Mouse (Mus musculus): ENCODE measurements around the gene Coro1c. TPM values are rescaled to one million over a fixed set of nuclear protein-coding genes. Genes with fewer than 3 reads are reported as not detected.

Gene Coro1c
- polyA plus RNA-seq, 2 experiments from 2014 or later, result 59.2 to 70.7 TPM

- no peak for ATAC-seq
Observed at GRCm38 (mm10) chr5:113882566-113883383, 25.8 kb downstream of the Coro1c start.

DNA sequence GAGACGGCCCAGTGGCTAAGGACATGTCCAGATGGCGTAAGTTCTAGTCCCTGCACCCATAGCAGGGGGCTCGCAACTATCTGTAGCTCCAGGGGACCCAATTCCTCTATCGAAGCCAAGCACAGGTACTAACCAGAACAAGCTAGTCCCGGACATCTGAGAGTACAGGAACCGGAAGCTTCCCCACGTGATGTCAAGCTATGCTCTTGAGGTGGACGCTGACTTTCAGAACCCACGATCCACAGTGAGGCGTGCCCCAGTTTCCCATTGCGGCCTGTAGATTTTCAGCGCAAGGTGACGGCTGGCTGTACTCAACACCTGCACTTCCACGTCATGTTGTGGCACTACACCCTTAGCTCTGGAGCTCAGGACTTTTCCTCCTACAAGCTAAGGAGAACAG, 27.4 kb downstream of the Coro1c start:
- ATAC-seq, result no peak

DNA sequence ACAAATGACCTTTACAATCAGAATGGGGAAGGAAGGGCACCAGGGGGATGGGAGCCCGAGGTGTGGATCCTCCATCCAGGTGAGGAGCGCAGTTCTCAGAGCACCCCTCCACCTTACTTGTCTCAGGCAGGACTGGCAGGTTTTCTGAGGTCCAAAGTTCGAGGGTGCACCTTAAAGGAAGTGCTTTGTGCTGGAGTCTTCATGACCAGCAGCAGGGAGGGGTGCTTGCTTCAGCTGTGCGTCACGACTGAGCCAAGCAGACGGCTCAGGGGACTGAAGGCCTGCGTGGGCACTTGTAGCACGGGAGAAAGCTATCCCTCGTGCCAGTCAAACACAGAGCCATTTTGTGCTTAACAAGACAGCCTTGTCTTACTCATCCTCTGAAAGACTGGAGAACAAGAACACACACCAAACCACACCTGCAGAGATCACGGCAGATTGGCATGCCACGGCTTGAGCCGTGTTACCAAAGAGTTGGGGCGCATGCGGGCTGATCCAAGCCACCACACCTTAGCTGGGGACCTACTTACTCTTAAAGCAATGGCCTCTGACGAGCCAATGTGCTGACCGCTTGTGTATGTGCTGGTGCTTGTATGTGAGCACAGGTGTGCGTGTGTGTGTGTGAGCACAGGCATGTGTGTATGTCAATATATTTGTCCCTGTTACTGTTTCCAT, 29.5 kb downstream of the Coro1c start:
- ATAC-seq, result no peak

DNA sequence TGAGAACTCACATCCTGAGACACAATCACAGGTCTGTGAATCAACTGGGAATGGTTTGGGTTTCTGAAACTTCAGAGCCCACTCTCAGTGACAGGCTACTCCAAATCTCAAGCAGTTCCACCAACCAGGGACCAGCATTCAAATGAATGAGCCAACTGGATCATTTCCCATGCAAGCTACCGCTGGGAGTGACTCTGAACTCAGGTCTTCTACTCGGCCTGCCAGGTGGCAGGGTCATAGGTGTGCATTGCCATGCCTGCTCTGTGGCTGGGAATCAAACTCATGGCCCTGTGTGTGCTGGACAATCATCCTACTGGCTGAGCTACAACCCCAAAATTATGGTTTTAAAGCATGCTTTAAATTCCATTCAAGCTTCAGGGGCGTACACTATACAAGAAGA, 31.0 kb downstream of the Coro1c start:
- no peak for ATAC-seq

- ATAC-seq, result no peak
Observed at GRCm38 (mm10) chr5:113876176-113876575, 32.4 kb downstream of the Coro1c start.

- no peak for ATAC-seq
Observed at GRCm38 (mm10) chr5:113875625-113876024, 32.9 kb downstream of the Coro1c start.

GRCm38 (mm10) chr5:113874063-113875024, 34.2 kb downstream of the Coro1c start:
- ATAC-seq, result no peak

DNA sequence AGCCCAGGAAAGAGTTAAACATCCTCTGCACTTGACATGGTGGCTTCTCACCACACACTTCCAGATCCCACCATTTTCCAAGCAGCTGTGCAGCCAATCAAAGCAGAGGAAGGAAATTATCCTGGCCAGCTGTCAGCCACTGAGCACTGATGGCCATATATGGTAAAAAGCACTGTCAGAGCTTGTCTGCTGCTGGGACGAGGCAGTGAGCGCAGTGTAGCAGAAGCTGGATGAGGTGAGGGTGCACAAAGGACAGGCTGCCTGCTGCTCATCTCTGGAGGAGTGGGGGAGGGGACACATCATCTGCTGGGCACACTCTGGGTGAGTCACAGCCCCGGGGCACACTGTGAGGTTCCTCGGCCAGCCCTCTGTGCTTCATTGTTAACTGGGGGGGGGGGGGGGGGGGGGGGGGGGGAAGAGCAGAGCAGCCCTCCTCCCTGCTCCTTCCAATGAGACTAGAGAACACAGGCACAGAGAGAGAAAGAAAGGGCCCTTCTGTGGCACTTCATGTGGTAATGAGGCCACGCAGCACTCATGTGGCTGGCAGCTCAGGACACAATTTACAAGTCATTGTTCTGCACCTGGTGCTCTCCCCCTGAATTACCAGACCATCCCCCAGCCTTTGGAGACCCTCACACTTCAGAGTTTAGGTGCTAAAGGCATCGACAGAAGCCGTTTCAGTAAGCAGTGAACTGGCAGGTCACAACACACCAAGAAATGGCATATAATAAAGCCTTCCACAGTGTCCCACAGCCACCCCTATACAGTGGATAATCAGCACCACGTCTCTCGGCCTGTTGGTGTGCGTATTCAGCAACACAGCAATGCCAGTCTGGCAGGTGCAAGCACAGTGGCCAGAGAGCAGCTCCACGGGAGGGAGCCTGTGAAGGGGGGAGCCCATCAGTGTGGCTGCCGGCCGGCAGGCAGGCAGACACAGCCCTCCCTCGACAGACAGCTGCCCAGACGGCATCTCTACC, 35.3 kb downstream of the Coro1c start:
- peak; percentile 63 for ATAC-seq

GRCm38 (mm10) chr5:113871903-113872548, 36.5 kb downstream of the Coro1c start:
- ATAC-seq, result no peak

- no peak for ATAC-seq
Observed at GRCm38 (mm10) chr5:113870393-113871040, 38.0 kb downstream of the Coro1c start.

- no peak for ATAC-seq
Observed at GRCm38 (mm10) chr5:113869132-113869531, 39.4 kb downstream of the Coro1c start.

- ATAC-seq, result no peak
Observed at GRCm38 (mm10) chr5:113864992-113865391, 43.6 kb downstream of the Coro1c start.

- ATAC-seq, result no peak
Observed at GRCm38 (mm10) chr5:113863994-113864393, 44.6 kb downstream of the Coro1c start.

DNA sequence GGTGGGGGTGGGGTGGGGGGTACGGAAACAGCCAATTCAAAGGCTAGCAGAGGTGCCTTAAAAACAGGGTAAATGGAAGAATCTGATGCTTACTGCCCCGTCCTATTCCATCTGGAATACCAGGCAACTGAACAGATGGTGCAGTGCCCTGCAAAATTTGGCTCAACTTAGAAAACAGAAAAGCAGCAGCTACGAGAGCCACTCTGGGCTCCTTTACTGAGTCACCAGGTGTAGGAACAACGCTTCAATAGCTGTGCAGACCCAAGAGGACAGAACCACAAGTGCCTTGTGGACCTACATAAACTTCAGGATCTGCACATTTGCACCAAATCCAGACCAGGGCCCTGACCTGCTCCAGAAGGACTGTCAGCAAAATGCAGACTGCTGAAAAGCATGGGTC, 46.1 kb downstream of the Coro1c start:
- no peak for ATAC-seq

GRCm38 (mm10) chr5:113861294-113861693, 47.3 kb downstream of the Coro1c start:
- no peak for ATAC-seq

GRCm38 (mm10) chr5:113858971-113859370, 49.6 kb downstream of the Coro1c start:
- ATAC-seq, result peak; percentile 40

- no peak for ATAC-seq
Observed at GRCm38 (mm10) chr5:113858550-113858949, 50.0 kb downstream of the Coro1c start.

DNA sequence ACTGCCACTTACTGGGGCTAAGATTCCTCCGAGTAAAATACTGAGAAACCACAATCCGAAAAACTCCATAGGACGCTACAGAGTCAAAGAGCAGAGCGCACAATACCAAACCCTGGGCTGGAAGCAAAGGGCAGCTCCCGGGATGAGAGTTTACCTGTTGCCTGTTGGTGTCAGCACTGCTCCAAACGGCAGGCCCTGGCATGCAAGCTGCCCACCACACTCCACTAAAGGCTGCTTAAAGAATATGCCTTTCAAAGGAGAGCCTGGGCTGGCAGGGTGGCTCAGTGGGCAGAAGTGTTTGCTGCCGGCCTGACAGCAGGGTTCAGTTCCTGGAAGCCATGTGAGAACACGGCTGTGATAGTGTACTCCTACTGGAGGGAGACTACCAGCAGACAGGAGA, 50.9 kb downstream of the Coro1c start:
- ATAC-seq, result no peak

DNA sequence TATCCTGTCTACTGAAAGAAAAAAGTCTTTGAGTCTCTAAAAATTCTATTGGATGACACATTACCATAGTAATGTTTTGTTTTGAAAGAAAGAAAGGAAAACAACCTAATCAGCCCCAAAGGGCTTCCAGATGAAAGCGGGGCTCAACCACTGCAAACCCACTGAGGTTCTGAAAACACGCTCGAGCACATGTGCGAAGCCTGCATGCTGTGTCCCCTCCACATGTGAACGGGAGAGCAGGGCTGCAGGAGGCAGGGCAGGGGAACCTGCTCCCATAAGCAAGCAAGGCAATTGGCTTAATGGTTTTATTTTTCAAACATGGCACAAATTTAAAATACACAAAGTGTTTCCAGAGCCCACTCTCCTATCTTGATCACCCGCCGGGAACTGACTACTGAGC, 51.9 kb downstream of the Coro1c start:
- ATAC-seq, result no peak

DNA sequence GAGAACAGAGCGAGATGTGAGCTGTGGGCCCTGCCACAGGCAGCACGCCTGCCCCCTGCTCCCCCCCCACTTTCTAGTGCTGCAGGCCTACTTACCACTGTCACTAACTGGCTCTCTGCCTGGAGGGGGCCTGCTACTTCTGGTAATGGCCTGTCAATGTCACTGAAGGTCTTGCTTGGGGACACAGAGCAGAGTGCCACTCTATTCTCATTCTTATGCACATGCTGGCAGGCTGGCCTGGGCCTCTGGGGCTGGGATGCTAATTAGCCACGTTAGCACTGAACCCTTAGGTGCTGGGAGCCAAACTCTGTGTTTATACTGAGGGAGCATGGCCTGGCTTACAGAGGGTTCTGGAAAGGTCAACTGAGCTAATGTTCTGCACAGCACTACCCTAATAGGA, 52.9 kb downstream of the Coro1c start:
- no peak for ATAC-seq

GRCm38 (mm10) chr5:113855117-113855516, 53.4 kb downstream of the Coro1c start:
- ATAC-seq, result no peak

All from activated CD4-positive, CD25-positive, alpha-beta regulatory T cell, adult 4 months (primary cell).